Mouse (Mus musculus) heart, postnatal 25 days (tissue): ENCODE data around the gene Rras. TPM values are rescaled to one million over a fixed set of nuclear protein-coding genes. Genes with fewer than 3 reads are reported as not detected.
A peak's percentile ranks its signal among the peaks of the same experiment; 100 is the strongest.

Experiments
- DNase-seq: peaks from one replicate; pipeline ENCODE4 v3.0.0; 2022; ENCODE audit warnings: low spot score
- intact Hi-C: fragments of 180-260 bp; cut with DNase I; formaldehyde crosslinking; loops from one replicate; pipeline ENCODE4 v1.15.1; 2025
- total RNA-seq, 2 experiments: library from RNA; stranded (reverse); gene quantifications; 2 replicates each; pipeline ENCODE4 v1.2.3; 2021

Rras gene
- total RNA-seq, result 10 to 100 TPM; 48.9 to 56.6 TPM

DNA sequence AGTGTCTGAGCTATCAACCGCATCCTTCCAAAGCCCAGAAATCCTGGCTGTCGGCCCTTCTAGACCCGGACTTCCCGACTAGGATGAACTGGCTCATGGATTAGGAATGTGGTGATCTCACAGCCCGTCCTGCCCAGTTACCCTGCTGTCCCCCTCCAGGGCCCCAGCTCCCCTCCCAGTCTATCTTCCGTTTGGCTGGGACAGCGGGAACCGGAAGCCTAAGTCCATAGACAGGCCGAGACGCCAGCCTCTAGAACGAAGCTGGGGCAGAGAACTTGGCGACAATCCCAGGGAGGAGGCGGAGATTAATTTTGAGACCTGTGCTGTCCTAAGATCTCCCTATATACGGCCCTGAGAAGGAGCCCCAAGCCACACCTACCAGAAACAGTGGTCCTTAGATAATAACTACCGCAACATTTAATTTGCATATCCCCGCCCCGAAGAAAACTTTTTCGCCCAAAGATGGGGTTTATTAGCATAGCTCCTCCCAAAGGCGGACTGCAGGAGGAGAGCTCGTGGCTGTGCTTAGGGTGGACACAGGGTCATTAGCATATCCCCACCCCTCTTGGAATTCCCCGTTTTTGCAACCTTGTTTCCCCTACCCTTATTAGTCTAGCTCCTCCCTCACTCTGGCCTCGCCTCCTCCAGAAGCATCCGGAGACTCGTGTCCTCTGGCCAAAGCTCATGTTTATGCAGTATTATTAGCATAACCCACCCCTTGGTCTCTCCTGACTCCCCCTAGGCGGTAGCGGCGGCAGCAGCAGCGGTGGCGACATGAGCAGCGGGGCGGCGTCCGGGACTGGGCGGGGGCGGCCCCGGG, at the start of gene Rras:
Gene Rras, plus strand, starts transcription at position 720 of the 820 bp plus-strand sequence.
- intact Hi-C loops, result no loop called here

DNA sequence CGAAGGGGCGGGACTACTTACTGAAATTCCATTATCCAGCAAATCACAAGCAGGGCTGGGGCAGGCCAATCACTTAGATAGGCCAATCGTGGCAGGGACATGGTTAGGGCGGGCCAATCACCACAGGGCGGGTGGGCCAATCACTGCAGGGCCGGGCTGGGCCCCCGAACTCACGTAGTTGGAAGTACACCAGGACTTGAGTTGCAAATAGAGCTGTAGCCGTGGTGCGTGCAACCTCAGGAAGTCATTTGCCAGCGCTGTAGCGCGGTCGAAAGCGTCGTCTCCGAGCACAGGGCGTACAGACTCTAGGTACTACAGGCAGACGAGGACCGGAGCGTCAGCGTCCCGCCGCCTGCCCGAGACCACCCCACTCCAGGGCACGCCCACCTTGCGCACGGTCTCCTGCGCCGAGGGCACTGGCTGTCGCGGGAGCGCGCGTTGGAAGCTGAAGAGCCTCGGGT, 47.5 kb upstream of the Rras start:
- DNase-seq, result peak; percentile 80
- intact Hi-C loops, result no loop called here

More for the DNA sequence above, at the start of gene Rras:
- peak; percentile 96 for DNase-seq

DNA sequence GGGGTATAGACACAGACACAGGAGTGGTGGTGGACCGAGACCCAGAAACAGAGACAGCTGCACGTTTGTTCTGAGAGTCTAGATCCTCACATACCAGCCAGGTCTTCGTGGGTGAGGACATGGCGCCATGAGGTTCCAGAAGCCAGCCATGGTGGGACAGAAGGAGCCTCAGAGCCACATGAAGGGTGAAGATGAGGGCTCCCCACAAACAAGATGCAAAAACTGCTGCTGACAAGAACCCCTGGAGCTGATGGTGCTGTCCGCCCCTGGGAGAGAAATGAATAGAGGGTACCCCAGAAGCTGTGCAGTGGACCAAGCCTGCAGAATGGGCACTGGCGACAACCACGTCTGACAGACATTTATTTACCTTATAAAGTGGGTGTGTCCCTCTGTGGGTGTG, 46.6 kb upstream of the Rras start:
- intact Hi-C loops, result no loop called here
- no peak for DNase-seq

DNA sequence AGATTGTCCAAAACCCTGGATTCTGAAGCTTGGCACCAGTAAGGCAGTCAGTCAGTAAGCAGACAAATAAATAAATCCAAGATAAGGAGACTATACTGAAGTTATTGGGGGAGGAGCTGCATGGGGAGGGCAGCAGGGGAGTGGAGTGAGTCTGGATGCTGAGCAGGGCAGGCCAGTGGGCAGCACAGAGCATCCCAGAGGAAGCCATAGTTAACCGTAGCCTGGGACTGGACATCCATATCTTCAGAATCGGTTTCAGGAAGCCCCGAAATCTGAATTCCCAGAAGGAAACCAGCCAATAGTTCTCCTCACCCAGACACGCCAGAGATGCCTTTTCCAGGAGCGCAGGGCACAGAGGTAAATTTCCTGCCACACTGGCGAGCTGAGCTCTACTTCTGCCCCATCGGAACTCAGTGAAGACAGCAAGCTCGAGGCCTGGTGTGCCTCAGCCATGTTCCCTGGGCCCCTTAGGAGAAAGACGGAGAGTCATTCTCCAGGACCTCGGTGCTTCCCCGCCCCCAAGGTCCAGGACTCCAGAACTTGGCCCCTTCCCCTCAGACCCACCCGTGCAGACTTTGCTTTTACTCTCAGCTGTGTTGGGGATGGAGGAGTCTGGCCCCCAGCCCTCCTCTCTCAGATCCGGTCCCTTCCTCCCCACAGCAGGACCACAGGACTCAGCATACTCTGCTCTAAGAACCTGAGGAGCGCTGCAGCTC, 44.2 kb upstream of the Rras start:
- DNase-seq, result no peak
- intact Hi-C loops, result no loop called here

DNA sequence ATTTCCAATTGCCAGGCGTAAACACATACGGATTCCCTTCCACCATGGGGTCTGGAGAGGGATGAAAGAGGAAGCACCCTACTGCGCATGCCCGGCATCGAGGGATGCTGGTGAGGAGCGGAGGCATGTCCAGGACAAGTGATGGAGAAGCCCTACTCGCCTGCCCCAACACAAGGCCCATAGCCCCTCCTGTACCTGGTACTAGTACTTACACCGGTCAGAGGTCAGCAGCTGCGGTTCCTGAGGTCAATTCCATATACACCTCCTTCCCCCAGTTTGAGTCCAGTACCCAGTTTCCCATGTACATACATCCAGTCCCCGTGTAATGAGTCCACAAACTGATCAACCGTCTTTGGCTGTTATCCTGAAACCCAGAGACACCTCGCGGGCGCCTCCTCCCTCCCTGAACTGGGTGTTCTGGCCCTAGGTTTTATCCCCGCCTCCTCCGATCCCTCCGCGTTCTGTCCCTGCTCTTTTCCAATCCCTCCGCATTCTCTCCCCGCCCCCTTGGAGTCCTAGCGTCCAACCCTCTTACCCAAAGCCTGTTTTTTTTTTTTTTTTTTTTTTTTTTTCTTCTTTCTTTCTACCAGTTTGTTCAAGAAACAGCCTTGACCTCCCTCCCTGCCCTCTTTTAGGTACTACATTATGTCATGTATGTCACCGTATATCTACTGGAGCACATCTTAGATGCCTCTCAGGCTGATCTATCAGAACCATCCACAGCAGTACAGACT, 43.2 kb upstream of the Rras start, which contains the start of gene Cpt1c:
Gene Cpt1c, minus strand, starts transcription at position 469 of the 734 bp plus-strand sequence.
- peak; percentile 66 for DNase-seq
- intact Hi-C loops, result no loop called here

DNA sequence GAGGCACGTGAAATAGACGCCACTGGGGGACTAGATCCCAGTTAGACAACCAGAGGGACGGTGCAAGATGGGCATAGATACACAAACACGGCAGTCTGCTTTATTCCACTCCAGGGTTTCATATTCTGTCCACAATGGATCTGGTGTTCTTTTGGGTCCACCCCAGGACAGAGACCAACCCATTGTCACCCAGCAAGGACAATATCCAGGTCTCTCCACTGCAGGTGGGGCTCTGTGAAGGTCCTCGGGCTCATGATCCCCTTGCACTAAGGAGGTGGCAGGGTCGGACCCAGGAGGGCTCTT, 42.7 kb upstream of the Rras start:
- intact Hi-C loops, result no loop called here
- no peak for DNase-seq

DNA sequence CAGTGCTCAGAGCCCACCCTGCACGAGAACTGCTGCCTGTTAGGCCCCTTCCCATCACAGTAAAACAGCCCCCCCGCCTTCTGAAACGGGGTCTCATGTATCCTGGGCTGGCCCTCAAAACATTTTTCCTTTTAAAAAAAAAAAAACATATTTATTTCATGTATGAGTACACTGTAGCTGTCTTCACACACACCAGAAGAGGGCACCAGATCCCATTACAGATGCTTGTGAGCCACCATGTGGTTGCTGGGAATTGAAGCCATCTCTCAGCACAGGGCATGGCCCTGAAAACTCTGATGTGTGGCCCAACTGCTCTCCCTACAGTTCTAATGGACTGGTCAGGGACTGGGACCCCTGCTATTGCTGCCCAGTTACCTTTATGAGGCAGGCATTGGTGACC, 39.5 kb upstream of the Rras start:
- DNase-seq, result no peak
- intact Hi-C loops, result no loop called here

DNA sequence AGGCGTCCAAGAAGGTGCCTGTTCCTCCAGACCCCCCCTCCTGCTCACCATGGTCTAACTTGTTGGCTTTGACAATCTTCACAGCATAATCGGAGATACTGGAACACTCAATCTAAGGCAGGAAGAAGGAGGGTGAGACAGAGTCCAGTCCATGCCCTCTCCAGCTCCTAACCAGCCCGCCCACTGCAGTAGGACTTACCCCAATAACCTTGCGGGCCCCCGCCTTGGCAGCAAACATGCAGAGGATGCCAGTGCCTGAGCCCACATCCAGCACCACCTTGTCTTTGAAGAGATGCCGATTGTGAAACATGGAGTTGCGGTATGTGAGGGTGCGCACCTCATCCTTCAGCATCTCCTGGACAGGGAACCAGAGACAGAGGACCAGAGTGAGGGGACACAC, 36.2 kb upstream of the Rras start:
- intact Hi-C loops, result loop anchor here (5.0 kb wide), 1 partner anchor 41 kb away; no protein-coding TSS in a partner anchor
- DNase-seq, result no peak

DNA sequence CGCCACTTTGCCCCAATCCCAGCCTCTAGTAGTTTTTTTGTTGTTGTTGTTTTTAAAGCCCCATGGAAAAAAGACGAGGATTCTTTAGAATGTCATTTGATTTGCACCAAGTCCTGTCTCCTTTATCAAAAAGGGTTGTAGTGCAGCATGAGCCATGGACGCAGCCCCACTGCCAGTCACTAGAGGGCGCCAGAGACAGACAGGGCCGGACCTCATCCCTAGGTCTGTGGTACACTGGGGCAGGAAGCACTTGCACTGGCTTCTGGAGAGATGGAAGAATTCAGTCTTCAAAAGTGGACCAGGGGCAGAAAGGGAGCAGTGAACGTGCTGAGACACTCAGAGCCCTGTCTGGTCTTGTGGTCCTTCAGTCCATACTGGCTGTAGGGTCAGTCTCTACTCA, 34.7 kb upstream of the Rras start:
- peak; percentile 54 for DNase-seq
- intact Hi-C loops, result loop anchor here (2.0 to 5.0 kb wide), 2 partner anchors 39 to 86 kb away; no protein-coding TSS in a partner anchor

DNA sequence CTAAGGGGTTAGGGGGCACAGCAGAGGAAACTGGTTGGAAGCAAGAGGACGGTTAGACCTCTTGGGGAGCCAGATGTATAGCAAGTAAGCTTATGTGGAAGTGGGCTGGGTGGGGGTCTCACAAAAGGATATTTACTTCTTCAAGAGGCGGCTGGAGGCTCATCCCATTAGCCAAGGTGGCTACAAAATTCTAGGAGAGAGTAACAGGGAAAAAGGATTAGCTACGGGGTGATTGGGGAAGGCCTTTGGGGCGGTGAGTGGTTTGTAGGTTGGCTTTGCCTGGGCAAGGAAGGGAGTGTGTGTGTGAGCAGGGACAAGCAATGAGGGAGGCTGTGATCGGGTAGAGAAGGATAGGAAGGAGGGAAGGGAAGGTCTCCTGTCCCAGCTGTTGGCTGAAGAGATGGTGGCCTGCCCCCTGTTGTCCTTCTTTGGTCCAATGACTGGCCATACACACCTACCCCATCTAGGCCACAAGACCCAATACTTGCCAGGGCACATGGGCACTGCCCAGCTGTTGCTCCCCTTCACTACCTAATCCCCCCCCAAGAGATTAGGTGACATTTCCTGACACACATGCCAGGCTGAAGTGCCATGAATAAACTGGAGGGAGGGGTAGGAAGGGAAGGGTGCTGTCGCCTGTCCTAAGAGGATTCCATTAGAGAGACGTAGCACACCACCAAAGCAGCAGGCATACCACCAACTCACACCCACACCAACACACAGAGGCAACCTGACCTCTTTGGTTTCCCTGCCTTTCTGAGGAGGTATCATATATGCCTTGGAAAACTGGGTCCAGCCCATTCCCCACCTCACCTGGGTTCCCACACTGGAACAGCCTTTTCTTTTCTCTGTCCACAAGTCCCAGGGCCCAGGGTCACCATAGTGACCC, 33.6 kb upstream of the Rras start:
- DNase-seq, result no peak
- intact Hi-C loops, result loop anchor here (2.0 to 5.0 kb wide), 2 partner anchors 38 to 85 kb away; no protein-coding TSS in a partner anchor

DNA sequence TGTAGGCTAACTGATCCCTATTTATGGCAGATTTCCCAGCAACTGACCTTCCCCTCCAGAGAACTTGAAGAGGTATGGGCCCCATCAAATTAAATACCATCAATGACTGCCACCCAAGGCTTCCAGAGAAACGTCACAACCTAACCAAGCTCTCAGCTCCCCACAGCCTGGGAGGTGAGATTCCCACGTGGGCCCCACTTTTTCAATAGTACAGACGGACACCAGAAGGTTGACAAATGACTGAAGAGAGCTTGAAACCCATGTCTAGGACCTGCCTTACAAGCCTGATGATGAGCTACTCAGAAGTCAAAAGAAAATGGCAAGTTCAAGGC, 33.0 kb upstream of the Rras start:
- no peak for DNase-seq
- intact Hi-C loops, result loop anchor here (5.0 kb wide), 2 partner anchors 38 to 143 kb away; partner anchors contain the start of gene Rpl13a

DNA sequence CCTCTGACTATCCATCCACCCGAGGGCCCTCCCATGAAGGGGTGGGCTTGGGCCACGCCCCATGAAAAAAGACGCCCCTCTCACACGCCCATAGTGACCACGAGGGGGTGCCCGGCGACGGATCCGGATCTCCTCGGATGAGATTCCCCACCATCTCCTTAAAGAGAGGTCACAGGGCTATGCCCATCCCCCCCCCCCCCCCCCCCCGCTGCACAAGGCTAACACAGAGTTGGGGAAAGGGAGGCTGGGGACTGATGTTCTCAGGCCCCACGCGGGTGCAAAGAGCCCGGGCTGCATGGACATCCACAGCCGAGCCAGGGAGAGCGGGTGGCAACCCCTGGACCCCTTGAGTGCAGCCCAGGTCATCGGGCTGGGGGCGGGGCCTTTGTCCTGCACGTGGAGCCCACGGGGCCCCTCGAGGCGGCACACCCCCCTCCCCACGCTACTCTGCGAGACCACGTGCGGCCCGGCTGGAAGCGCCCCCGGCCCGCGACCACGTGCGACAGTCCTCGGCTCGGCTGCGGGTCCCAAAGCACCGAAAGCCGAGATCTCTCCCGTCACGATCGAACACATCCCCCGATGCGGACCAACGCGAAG, 32.1 kb upstream of the Rras start:
- DNase-seq, result peak; percentile 67
- intact Hi-C loops, result loop anchor here (5.0 kb wide), 1 partner anchor 142 kb away; the partner anchor contains the start of gene Rpl13a

DNA sequence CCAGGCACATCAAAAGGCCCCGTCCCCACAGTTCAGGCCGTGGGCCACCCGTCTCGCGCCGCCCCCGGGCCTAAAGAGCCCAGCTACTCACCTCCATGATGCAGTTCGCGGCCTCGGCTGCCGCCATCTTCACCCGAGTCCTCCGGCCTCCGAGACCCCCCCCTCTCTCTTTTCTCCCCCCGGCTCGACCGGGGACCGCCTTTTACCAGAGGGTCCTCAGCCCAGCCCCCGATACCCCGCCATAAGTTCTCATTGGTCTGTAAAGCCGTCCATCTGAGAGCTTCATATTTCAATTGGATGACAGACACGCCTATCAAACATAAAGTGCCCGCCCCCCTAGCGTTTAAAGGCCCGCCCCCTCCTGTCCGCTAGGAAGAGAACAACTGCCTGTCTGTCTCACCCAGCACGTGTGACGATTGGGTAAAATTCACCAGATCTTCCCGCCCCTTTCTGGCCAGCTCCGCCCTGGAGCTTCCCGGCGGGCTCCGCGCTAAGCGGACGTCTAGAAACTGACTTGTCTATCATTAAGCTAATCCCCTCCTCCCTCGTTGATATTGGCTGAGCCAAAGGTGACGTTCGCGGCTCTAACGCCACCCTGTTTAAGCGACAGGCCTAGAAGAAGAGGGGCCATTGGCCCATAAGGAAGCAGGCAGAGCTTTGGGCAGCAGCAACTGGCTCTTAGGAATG, 31.4 kb upstream of the Rras start, which contains the start of gene Prmt1:
Gene Prmt1, minus strand, starts transcription at position 377 of the 687 bp plus-strand sequence.
- peak; percentile 99 for DNase-seq
- intact Hi-C loops, result loop anchor here (5.0 kb wide), 1 partner anchor 141 kb away; the partner anchor contains the start of gene Rpl13a

DNA sequence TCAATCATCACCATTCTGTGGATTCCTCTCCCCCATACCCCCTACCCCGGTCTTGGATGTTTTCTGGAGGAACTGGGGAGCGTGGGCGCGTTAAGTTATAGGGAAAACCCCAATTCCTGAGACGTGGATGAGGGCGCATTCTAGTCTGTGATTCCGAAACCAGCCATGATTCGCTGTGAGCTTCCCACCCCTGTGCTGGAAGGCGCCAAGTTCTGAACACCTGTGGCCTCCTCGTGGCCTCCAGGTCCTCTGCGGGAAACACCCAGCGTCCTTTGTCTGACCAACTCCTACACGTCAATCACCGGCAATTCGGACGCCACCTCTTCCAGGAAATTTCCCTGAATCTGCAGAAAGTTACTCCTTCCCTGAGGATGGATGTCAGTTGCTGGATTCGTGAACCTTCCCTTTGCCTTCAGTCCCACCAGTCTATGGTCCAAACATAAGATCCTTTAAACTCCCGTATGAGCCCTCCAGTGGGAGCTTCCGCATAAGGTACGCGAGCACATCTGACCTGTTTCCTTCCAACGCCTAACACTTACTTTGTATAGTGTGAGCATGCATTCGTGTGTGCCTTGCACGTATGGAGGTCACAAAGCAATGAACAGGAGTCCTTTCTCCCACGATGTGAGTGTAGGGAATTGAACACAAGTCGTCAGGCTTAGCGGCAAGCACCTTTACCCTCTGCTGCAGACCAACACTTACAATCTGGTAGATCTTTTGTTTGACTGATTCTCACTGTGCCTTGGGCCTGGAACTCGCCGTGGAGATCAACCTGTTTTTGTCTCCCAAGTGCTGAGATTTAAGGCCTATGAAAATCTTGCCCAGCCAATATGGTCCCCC, 30.7 kb upstream of the Rras start:
- DNase-seq, result no peak
- intact Hi-C loops, result loop anchor here (5.0 kb wide), 1 partner anchor 140 kb away; the partner anchor contains the start of gene Rpl13a

DNA sequence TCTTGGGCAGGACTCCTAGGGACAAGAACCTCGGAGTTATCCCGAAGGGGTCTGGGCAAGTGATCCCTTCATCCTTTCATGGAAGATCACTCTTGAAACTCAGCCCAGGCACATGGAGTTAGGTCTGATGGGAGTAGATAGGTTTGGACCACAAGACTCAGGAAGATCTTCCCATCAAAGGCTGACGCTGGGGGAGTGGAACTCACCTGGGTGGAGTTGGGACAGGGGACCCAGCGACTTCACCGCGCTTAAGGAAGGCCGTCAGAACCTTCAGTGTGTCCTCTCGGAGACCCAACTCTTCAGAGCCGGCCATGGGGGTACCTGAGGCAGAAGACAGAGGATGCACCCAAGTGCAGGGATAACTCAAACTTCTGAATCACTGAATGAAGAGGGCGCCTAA, 21.1 kb upstream of the Rras start:
- intact Hi-C loops, result no loop called here
- no peak for DNase-seq

DNA sequence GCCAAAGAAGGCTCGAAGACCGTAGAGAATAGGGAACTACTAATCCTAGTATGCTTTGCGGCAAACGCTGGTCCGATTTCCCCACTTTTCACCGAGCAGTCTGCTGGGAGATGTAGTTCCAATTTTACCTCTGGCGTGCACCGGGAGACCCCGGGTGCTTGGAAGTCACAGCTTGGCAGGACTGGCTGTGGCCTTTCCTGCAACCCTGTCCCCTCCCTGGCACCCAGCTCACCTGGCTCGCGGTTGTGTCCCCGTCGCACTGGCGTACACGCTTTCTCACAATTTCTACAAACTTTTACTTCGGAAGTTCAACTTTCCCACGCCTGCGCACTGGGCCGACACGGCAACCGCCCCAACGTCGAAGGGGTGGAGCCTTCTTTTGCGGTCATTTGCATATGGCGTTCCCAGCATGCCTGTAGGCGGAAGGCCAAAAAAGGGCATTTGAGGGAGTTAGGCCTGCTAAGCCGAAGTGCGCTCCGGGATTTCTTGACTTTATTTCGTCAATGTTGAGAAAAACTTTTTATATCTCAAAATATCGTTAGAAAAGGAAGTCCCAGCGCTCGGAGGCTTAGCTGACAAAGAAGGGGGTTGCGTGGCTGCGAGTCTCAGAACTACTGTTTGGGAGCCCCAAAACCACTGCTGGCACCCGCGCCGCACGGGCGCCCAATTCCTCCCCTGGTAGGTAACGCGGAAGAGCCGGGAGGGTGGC, 20.4 kb upstream of the Rras start, which contains the start of gene Irf3:
Gene Irf3, plus strand, starts transcription at position 418 of the 709 bp plus-strand sequence.
- intact Hi-C loops, result no loop called here
- peak; percentile 93 for DNase-seq
